Mouse (Mus musculus): ENCODE measurements around the gene Iqgap2. TPM values are rescaled to one million over a fixed set of nuclear protein-coding genes. Genes with fewer than 3 reads are reported as not detected.

Iqgap2 gene
- total RNA-seq, 2 experiments from 2014 or later: 91.9 to 143 TPM

GRCm38 (mm10) chr13:95672372-95672771 lies 219.3 kb downstream of the Iqgap2 start:
- ATAC-seq (replicated peaks; ENCODE audit: poor library complexity, severe bottlenecking): no peak

GRCm38 (mm10) chr13:95671108-95671897 lies 220.4 kb downstream of the Iqgap2 start:
- ATAC-seq (replicated peaks; ENCODE audit: poor library complexity, severe bottlenecking): no peak

- ATAC-seq (replicated peaks; ENCODE audit: poor library complexity, severe bottlenecking): no peak
These were observed 221.2 kb downstream of the Iqgap2 start for GRCm38 (mm10) chr13:95670534-95670933.

GRCm38 (mm10) chr13:95667260-95667659 lies 224.5 kb downstream of the Iqgap2 start:
- no peak for ATAC-seq (replicated peaks; ENCODE audit: poor library complexity, severe bottlenecking)

GRCm38 (mm10) chr13:95665644-95666356 lies 225.9 kb downstream of the Iqgap2 start:
- no peak for ATAC-seq (replicated peaks; ENCODE audit: poor library complexity, severe bottlenecking)

DNA sequence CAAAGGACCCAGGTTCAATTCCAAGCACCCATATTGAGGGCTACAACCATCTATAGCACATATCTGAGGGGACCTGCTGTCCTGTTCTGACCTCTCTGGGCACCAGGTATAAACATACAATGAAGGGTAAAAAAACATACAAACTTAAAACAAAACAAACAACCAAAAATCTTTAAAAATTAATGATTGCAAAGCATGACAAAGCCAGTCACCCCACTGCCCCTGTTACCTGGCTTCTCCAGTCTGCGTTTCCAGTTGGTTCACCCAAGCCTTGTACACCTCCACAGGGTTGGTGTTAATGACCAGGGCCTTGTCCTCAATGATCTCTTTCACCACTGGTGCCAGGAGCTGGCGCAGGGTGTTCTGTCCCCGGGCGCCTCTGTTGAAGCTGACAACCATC lies 227.9 kb downstream of the Iqgap2 start:
- ATAC-seq (replicated peaks; ENCODE audit: poor library complexity, severe bottlenecking): no peak

GRCm38 (mm10) chr13:95659432-95659831 lies 232.3 kb downstream of the Iqgap2 start:
- ATAC-seq (replicated peaks; ENCODE audit: poor library complexity, severe bottlenecking): no peak

DNA sequence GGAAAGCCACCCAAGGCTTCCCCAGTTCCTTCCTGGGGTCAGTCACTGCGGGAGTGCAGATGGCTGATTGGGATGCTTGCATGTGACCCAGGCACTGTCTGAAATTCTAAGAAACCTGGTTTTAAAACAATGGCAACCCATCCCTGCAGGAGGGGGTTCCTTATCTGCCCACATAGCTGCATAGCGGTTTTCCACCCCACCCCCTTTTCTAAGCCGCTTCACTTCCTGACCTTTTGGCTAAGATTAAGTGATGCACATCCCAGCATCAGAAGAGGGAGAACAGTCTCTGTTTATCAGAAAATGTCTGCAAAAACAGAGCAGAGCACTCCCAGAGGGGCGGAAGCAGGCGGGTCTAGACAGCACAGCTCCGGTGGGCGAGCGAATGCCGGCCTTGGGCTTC lies 234.6 kb downstream of the Iqgap2 start:
- ATAC-seq (replicated peaks; ENCODE audit: poor library complexity, severe bottlenecking): no peak

- no peak for ATAC-seq (replicated peaks; ENCODE audit: poor library complexity, severe bottlenecking)
These were observed 236.4 kb downstream of the Iqgap2 start for GRCm38 (mm10) chr13:95655284-95655683.

GRCm38 (mm10) chr13:95653696-95654095 lies 238.0 kb downstream of the Iqgap2 start:
- no peak for ATAC-seq (replicated peaks; ENCODE audit: poor library complexity, severe bottlenecking)

GRCm38 (mm10) chr13:95651870-95652668 lies 239.7 kb downstream of the Iqgap2 start:
- no peak for ATAC-seq (replicated peaks; ENCODE audit: poor library complexity, severe bottlenecking)

GRCm38 (mm10) chr13:95649941-95650340 lies 241.8 kb downstream of the Iqgap2 start:
- no peak for ATAC-seq (replicated peaks; ENCODE audit: poor library complexity, severe bottlenecking)

- no peak for ATAC-seq (replicated peaks; ENCODE audit: poor library complexity, severe bottlenecking)
These were observed 244.5 kb downstream of the Iqgap2 start for GRCm38 (mm10) chr13:95647248-95647647.

DNA sequence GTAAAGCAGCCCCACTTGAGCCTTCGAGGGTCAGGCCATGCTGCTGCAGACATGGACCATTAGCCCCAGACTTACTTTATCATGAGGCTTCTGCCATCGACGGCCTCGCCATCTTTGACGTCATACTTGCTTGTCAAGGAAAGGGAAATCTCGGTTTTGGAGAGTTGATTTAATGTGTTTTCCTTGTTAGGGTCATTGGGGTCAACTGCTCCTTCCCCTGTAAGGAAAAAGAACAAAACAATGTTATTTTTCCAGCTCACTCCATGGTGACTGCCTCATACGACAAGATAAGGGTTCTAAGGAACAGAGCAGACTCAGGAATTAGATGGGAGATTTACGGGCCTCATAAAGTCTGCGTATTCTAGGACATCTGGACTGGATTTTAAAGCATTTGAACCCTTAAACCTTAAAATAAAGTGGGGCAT lies 245.0 kb downstream of the Iqgap2 start:
- no peak for ATAC-seq (replicated peaks; ENCODE audit: poor library complexity, severe bottlenecking)

- no peak for ATAC-seq (replicated peaks; ENCODE audit: poor library complexity, severe bottlenecking)
These were observed 248.0 kb downstream of the Iqgap2 start for GRCm38 (mm10) chr13:95643740-95644139.

DNA sequence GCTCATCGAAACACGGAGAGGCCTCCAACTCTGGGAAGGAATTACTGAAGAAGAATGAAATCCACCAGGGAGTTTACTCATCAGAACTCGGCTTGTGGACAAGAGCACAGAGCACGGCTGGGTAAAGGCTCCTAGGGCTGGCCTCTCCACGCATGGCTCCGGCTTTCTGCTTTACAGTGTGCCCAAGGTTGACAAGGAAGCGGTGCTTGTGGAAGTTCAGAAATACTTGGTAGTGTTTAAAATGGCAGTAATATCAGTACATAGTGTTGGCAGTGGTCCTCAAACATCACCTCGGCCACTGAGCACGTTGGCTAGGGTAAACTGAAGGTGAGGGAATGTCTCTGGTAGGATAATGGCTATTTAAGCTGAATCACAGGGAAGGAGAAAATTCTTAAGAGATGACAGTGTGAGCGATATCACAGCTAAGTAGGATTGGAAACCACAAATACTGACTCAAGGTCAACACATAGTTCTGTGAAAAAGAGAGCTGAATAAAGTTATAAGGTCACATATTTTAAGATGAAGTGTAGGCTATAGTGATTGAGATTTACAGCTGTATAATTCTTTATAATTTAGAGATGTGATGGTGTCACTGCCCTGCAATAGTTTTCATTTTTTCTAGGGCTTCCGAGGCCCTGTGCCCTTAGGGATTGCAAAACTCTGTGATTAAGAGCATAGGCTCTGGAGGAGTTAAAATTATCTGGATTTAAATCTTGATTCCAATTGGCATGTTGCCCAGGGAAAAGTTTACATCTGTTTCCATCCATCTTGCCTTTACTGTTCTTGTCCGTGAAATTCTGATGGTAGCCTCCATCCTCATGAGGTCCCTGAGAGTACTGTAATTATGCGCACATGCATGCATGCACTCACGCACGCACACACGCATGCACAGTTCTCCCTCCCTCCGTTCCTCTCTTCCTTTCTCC lies 250.4 kb downstream of the Iqgap2 start:
- ATAC-seq (replicated peaks; ENCODE audit: poor library complexity, severe bottlenecking): no peak

DNA sequence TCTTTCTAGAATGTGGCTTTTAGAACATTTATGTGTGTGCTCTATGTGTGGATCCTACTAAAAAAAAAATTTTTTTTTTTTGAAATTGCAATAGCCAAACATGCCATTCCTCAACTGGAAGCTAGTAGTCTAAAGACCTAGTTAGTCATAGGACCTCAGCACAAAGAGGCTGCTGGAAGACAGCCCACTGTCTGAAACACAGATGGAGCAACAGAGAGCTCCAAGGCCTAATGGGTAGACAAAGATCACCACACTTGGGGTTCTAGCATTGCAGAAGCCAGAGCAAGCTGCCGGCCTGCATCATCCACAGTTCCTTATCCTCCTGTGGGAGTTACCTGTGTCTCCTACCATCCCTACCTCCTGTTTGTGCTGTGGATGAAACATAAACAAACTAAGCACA lies 251.3 kb downstream of the Iqgap2 start:
- no peak for ATAC-seq (replicated peaks; ENCODE audit: poor library complexity, severe bottlenecking)

GRCm38 (mm10) chr13:95639336-95640116 lies 252.2 kb downstream of the Iqgap2 start:
- peak; percentile 81 for ATAC-seq (replicated peaks; ENCODE audit: poor library complexity, severe bottlenecking)

GRCm38 (mm10) chr13:95638894-95639293 lies 252.8 kb downstream of the Iqgap2 start:
- peak; percentile 55 for ATAC-seq (replicated peaks; ENCODE audit: poor library complexity, severe bottlenecking)

Data from granulocyte monocyte progenitor cell, adult 5-6 weeks (primary cell).